Mouse (Mus musculus) inflammation-experienced regulatory T-cells, adult 6 months (primary cell): ENCODE results near the gene Dot1l. TPM values are rescaled to one million over a fixed set of nuclear protein-coding genes. Genes with fewer than 3 reads are reported as not detected.

ENCODE experiments used
- ATAC-seq: one replicate; pipeline ENCODE4 v1.8.0; 2017
- polyA plus RNA-seq, 3 experiments: library from polyadenylated mRNA; unstranded; fragments of 100-300 nt; shearing (Covaris generic); gene quantifications; one replicate each; pipeline ENCODE4 v1.2.1; 2017

Dot1l gene
- 10 to 100 TPM; 10.9 to 23.4 (median 15.3) TPM for polyA plus RNA-seq

DNA sequence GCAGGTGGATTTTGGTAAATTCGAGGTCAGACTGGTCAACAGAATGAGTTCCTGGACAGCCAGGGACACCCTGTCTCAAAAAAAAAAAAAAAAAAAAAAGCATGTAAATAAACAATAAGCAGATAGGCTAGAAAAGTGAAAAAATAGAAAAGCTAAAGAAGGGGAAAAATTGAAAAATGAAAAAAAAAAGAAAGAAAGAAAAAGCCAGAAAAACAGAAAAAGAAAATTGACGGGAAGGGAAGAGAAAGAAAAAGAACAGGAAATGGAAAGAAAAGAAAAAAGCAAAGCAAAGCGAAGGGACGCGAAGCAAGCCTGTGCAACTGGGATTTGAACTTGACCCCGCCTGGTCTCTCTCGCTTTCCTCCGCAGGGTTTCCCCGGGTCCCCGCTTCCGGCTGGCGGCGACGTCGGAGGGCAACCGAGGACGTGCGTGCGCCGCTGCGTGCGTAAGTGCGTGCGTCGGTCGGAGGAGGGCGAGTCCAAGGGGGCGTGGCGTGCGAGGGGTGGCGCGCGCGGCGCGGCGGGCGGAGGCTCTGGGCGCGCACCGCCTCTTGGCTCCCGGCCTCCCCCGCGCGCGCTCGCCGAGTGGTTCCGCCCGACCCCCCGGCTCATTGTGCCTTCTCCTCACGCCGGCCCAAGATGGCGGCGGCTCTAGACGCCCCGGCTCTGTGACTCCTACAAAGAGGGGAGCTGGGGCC lies at the start of gene Dot1l:
Dot1l (plus strand) TSS at position 613 of the 697 bp plus-strand sequence.
- peak; percentile 82 for ATAC-seq

- no peak for ATAC-seq
Observed at GRCm38 (mm10) chr10:80705479-80705878, 49.5 kb upstream of the Dot1l start.

DNA sequence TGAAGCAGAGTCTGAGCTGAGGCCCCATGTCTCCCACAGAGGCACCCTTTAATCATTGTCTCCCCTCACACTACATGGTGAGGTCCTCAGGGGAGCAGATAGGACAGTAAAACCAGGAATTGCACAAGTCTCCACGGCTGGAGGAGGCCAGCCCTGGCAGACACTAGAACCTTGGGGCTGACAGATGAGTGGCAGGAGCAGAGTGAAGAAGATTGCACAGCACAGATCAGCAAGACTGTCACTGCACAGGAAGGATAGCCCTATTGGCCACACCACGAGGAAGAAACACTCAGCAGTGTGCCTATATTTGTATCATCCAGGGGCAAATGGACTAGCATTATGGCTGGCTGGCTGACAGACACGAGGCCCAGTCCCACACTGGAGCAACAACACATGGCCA lies 44.2 kb upstream of the Dot1l start:
- ATAC-seq: no peak

DNA sequence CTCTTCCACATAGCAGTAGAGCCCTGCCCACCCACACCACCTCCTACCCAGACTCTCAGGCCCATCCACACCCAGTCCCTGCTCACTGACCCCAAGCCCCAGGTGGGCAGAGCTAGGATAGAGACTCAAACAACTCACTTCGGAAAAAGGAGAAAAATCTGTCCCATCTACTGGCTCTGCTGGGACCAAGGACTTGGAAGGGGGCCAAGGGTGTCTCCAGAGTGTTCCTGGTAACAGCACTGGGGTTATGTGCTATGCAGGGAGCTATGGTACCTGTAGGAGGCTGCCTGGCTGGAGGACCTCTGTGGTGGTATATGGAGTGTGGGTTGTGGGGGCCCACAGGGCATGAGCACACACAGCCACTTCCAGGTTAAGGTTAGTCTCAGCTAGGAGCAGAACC lies 37.7 kb upstream of the Dot1l start:
- ATAC-seq: no peak

GRCm38 (mm10) chr10:80727369-80728127 lies 27.5 kb upstream of the Dot1l start:
- ATAC-seq: no peak

DNA sequence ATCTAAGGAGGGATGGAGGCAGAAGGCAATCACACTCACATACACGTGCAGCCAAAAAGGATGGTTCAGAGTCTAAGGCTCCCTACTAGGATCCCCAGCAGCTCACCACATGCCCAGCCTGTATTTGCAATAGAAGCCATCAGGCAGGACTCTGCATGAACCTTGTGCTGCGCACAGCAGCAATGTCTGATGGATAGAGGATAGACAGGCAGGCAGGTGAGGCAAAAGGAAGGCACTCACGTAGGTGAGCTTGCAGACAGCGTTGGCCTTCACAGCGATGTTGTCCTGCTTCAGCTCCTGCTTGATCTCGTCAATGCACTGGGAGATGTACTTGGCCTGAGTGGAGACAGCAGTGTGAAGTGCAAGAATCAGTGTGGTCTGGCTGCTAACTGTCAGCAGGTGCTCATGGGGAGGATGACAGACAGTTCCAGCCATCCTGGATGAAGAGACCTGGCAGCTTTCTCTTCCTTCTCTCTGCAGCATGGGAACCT lies 22.4 kb upstream of the Dot1l start:
- ATAC-seq: no peak

- ATAC-seq: no peak
Observed at GRCm38 (mm10) chr10:80736731-80737130, 18.3 kb upstream of the Dot1l start.

- ATAC-seq: no peak
Observed at GRCm38 (mm10) chr10:80738657-80739056, 16.3 kb upstream of the Dot1l start.

DNA sequence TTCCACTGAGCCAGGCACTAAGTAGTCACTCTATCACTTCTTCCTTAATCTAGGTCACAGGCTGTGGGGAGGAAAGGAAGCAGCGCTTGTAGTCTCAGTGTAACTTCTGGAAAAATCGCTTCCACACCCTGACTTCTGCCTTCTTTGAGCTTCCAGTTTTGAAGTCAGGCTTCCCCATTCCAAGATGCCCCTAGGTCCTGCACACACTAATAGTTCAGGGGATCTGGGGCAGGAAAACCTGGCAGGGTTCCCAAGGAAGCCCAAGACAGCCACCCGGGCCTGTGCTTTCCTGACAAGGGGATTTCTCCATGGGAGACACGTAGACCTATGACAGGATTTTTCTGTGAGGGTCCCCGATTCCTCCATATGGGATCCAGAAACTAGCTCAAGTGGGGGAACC lies 13.9 kb upstream of the Dot1l start:
- ATAC-seq: no peak

DNA sequence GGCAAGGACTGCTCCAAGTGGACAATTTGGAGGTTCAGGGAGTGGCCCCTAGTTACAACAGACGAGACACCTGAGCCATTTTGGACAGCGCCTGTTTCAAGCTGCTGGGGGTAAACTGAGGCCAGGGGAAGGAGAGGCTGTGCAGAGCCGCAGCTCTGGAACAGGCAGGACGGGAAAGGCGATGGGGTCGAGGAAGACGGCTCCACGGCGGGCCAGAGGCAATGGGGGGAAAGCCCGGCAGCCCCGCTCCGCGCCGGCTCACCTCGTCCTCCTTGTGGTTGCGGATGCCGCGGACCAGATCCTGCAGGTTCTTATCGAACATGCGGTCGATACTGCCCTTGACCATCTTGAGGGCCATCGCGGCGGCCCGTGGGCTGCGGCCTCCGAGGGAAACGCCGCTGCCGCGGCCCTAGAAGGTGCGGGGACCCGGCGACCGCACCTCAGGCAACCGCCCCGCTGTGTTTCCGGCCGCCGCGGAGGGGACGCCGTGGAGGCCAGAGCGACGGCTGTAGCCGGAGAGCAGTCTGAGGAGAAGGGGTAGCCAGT lies 13.3 kb upstream of the Dot1l start:
- no peak for ATAC-seq

DNA sequence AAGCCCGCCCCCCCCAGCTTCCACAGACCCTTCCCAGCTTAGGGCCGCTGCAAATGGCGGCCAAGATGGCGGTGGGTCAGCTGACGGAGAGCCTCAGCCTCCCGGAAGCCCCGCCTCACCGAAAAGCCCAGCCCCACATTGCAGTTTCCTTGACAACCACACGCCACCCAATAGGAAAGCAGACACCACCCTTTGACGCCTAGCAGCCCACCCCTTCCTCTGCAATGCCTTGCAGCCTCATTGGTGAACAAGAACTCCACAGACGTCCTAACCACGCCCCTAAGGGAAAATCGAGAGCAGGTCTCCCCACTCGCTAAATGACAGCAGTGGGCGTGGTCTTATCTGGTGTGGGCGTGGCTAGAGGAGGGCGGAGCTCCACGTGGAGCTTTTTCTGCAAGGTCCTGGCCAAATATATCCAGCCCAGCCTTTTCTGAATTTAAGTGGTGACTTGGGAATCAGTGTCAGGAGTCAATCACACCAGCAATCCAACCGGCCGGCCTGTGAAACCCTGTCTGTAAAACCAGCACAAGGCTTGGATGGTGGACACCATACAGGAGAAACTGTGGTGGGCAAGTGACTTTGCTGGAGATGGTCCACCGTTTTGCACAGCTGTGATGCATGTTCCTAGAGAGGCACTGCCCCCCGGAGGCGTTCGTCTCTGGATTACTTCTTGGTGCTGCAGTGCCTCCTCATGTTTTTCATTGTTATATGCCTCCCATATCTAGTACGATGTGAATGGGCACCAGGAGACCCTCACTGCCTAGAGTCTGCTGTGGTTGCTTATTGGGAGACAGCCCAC lies 12.6 kb upstream of the Dot1l start, which contains the start of gene Ap3d1:
Ap3d1 (minus strand) TSS at position 85 of the 799 bp plus-strand sequence.
- peak; percentile 100 for ATAC-seq

- ATAC-seq: no peak
Observed at GRCm38 (mm10) chr10:80744262-80744661, 10.7 kb upstream of the Dot1l start.

- ATAC-seq: peak; percentile 22
Observed at GRCm38 (mm10) chr10:80747410-80747809, 7.6 kb upstream of the Dot1l start.

DNA sequence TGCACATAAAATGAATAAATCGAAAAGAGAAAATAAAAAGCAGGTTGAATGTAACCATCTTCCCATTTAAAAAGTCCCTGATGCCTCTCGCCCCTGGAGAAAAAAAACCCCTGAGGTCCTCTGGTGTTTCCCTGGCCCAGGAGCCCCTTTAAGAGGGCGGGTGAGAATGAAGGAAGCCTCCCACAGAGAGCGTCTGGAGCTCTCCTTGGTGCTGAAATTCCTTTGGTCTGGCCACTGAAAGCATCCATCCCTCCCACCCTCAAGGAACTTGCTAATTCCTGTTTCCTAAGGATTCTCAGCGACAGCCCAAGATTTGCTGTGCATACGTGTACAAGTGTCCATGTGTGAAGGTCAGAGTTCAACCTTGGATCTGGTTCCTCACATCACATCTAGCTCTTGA lies 6.4 kb upstream of the Dot1l start:
- no peak for ATAC-seq

DNA sequence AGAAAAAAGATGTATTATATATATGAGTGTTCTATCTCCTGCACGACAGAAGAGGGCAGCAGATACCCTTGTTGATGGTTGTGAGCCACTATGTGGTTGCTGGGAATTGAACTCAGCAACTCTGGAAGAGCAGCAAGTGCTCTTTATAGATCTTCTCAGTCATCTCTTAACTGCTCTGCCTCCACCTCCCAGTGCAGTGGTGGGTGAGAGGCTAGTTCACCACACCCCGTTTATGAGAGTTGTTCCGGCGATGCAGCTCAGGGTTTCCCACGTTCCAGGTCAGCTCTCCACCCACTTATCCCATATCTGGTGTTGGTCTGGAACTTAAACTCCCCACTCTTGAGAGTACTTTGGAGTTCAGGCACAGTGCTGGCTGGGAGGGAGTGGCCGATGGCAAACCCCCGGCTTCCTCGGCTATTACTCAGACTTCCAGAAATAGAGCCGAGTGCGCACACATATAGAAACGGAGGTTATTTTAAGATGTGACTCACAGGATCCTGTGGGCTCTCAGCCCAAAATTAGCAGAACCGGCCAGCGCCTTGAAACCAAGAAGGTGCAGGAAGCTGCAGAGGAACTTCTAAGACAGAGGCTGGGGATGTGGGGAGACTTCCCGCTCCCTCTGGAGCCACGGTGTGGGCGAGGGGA lies 3.7 kb upstream of the Dot1l start:
- ATAC-seq: peak; percentile 63

DNA sequence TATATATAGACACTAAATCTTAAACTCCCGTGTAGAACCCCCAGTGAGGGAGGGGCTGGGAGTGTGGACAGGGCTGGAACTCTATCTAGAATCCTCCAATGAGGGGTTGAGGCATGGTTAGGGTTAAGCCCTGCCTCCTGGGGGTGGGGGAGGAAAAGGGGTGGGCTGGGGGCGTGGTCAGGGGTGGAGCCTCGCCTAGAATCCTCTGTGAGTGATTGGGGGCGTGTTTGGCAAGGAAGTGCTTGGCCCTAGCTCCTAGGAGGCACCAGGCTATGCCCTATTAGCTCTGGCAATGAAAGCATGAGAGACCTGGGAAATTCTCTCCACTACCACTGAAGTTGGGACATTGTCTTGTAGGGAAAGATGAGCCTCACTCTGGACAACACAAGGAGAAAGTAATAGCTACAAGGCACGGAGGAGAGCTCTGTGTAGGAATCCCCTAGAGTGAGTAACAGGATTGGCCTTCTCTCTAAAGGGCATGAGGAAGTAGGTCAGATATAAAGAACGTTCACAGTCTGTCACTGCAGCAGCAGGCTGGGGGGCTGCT lies 2.9 kb upstream of the Dot1l start:
- no peak for ATAC-seq

GRCm38 (mm10) chr10:80755291-80756015 lies 447 bp downstream of the Dot1l start:
- no peak for ATAC-seq

- no peak for ATAC-seq
Observed at GRCm38 (mm10) chr10:80756099-80756498, 1.1 kb downstream of the Dot1l start.

DNA sequence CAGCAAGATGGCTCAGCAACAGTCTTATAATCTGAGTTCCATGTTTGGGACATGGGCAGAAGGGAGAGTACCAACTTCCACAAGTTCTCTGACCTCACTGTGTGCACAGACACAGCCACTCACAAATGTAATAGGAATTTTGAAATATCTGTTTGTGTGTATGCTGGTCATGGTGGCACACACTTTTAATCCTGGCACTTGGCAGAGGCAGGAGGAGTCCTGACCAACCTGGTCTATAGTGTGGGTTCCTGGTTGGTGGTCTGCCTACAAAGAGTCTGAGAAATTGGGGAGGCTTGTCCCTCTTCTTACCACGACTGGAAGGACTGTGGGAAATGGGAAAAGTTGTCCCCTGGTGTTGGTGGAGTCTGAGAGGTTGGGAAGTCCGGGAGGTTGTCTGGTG lies 1.5 kb downstream of the Dot1l start:
- ATAC-seq: no peak

GRCm38 (mm10) chr10:80756967-80757366 lies 2.0 kb downstream of the Dot1l start:
- no peak for ATAC-seq

DNA sequence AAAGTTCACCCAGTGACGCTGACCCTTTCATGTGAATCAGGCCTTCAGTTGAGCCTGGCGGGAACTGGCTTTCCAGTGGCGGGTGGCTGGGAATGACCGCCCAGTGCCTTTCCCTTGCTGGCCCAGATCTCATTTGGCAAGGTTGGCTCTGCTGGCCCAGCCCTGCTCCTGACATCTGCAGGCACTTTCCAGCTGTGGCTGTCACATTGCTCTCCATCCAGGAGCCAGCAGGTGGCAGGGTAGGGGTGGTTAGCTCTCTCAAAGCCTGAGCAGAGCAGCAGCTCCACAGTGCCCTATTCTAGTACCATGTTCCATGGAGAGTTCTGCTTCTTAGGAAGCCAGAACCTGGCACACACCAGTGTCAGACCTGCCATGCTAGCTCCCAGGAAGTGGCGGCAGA lies 2.7 kb downstream of the Dot1l start:
- no peak for ATAC-seq
